Mouse (Mus musculus) lung, adult 2 months (tissue): ENCODE data around the gene Mon1a.

ENCODE experiments used
- CTCF ChIP-seq: fragments of 200-500 bp; IDR thresholded peaks from 2 replicates; pipeline ENCODE4 v1.5.1; 2011; ENCODE audit warnings: mild to moderate bottlenecking, low read length, control low read depth; ENCODE audit not compliant: insufficient read depth
- POLR2A ChIP-seq: fragments of 200-500 bp; IDR thresholded peaks from 2 replicates; pipeline ENCODE4 v1.6.1; 2011; ENCODE audit warnings: low read depth, mild to moderate bottlenecking, control low read depth, low read length, borderline replicate concordance; ENCODE audit errors: extremely low read depth

DNA sequence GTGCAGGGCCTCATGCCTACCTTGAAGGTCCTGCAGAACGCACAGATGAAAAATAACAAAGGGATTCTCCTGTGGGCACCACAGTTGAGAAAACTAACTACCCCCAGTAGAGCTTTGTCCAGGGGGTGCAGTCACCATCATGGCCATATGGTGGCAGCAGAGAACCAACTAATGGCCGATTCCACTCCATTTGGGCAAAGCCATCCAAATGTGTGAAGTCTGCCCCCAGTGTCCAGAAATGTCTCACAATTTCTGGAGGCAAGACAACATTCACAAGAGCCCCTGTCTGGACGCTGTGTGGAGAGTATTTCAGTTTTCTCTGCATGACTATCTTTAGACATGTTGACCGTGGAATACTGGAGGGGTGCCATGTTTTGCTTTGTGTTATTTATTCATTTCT lies 16.8 kb downstream of the Mon1a start:
- TF ChIP-seq CTCF = peak; percentile 96
- no peak for TF ChIP-seq POLR2A
